Mouse (Mus musculus) 416B (cell line): Measurements from ENCODE around the gene Xiap.
"Not testable (repeated sequence)": the region's sequence is repeated elsewhere in the genome, so short reads cannot be mapped to it uniquely, and the experiment has no call there.

ENCODE experiments used
- DNase-seq: peaks from one replicate; pipeline ENCODE4 v3.0.0; 2011; ENCODE audit warnings: low read depth

The Xiap gene

DNA sequence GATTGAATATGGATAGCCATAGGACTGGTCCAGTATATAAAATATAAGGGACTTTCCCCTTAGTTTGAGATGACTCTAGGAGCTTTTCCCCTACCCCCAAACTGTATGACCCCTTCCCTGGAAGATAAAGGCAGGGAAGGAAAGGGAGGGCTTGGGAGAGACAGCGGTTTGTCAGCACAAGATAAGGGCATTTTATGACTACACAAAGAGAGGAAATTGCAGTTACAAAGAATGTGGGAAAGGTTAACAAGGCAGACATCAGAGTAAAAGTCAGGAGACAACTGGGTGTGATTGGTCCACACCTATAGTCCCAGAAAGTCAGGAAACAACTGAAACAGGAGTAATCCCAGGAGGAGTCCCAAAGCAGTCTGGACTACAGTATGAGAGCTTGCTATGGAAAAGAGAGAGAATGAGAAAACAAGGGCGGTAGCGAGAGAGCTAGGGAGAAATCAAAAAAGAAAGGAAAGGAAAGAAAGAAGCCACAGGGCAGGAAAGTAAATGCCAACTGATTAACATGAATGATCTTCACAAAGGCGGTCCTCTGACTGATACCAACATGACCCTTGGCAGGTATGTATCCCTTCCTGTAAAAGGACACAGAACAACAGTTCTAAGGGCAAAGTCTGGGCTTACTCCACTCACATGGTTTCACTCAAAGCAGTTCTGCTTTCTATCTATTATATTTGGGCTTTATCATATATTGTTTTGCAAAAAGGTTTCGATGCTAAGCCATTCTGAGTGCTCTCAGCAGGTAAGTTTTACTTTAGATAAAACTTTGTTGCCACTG is at the start of gene Xiap:
Gene Xiap (plus strand): TSS at position 398 of the 787 bp plus-strand sequence.
- no peak for DNase-seq

DNA sequence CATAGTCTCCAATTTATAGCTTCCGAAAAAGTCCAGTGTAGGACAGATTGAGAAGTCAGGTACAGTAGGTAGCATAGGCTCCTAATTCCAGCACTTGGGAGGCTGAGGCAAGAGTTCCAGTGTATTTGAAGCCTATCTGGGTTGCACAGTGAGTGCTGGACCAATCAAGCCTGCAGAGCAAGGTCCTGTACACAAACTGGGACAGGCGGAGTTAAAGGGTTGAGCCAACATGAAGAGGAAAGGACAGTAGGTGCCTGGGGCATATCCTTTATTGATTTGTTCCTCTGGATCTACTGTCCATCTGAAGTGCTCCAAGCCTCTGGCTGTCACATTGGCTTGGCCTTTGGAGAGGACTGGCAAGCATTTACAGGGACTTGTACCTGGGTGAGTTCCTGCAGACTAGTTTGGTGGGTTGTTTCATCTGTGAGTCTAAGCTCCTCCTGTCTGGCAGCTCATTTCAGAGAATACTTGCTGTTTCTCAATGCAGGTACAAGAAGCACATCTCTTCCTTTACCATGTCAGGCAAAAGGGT is 46.7 kb upstream of the Xiap start:
- DNase-seq, result no peak

DNA sequence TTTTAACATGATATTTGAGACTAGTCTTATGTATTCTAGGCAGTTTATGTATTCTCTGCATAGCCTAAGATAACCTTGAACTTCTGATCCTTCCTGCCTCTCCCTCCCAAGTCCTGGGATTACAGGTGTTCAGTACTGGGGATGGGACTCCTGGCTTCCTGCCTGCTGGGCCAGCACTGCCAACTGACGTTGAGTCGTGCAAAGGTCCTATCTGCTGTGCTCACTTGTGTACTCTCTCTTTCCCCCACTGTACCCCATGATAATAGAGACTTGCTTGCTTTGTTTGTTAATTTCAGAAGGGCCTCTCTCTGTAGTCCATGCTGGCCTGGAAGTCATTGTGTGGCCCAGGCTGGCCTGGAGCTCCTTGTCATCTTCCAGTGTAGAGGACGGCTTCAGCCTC is 45.7 kb upstream of the Xiap start:
- DNase-seq, result no peak

DNA sequence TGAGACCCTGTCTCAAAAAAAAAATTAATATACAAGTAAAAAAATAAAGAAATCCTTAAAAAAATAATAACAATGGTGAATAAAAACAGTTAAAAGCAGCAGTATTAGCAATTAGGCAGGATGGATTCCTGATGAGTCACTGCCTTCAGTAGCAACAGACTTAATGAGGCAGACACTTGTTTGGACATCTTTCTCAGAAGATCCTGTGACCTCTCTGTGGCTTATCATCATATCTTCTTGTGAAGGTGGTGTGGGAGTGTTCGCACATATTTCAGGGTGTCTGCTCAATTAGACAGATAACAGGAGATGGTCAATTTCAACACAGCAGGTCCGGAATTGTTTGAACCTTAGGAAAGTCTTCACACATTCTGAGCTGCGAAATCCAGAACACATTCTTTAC is 45.0 kb upstream of the Xiap start:
- DNase-seq, result peak; percentile 10

- peak; percentile 87 for DNase-seq
Observed at GRCm38 (mm10) chrX:42018030-42018429, 41.4 kb upstream of the Xiap start.

DNA sequence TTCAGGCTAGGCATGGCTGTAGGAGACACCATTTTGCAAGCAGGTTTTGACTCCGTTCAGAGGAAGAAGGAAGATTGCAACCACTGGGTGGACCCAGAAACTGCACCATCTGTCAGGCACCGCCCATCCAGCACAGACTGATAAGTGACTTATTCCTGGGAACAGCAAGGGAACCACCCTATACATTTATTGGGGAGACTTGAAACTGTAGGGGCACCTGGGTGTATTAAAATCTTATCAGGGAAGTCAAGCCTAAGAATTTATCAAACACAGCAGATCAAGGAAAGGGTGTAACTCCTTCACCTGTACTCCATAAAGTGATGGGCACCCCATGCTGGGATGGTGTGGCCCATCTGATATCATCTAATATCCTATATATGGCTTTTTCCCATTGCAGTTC is 40.0 kb upstream of the Xiap start:
- DNase-seq, result peak; percentile 5

GRCm38 (mm10) chrX:42025802-42026440 is 33.6 kb upstream of the Xiap start:
- DNase-seq, result not testable (repeated sequence)

GRCm38 (mm10) chrX:42026981-42027380 is 32.5 kb upstream of the Xiap start:
- not testable (repeated sequence) for DNase-seq

DNA sequence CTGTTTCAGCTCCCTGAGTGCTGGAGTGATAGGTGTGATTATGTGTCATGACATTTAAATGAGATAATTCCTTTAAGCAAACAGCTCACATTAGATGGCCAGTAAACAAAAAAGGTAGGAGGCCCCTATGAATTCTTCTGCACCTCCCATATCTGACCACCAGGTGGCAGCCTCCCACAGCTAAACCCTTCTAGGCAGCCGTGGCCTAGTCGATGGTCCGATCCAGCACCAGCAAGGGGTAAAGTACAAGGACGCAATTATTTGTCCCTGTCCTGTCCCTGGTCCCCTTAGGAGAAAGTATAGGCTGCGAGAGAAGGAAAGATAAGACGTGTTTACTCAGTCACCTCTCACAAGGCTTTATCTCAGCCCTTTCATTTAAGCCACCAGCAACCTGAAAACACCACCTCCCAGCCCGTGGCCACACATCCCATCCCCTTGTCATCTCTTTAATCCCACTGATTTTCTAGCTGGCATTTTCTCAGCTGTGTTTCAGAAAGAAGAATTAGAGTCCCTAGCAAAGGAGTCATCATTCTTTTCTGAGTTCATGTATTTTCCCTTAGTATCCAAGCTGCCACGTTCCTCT is 26.3 kb upstream of the Xiap start:
- DNase-seq, result peak; percentile 69

DNA sequence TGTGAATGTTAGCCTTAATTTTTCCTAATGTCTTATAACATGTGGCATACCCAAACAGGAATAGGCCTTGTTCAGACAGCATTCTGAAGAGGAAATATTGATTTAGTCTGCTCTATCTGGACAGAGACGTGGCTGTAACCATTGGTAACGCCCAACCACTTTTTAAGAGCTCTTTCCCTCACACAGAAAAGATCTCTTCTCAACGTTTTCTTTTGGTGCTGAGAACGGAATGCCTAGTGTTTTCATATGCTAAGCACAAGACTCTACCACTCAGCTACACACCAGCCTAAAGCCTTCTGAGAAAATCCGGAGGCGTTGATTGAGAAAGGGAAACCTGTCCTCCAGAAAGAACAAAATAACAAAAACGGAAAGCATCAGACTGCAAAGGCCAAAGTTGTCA is 25.6 kb upstream of the Xiap start:
- DNase-seq, result no peak

DNA sequence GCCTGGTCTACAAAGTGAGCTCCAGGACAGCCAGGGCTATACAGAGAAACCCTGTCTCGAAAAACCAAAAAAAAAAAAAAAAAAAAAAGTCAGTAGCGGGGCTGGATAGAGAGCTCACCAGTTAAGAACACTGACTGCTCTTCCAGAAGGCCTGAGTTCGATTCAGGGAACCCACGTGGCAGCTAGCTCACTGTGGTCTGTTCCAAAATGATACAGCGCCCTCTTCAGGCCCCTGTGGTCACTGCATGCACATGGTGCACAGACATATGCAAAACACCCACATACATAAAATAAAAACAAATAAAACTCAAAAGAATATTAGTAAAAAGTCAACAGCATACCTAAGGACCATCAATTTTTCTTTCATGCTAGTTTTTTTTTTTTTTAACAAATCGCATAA is 20.0 kb upstream of the Xiap start:
- DNase-seq, result no peak

GRCm38 (mm10) chrX:42044935-42045334 is 14.5 kb upstream of the Xiap start:
- DNase-seq, result no peak

- no peak for DNase-seq
Observed at GRCm38 (mm10) chrX:42050652-42051643, 8.5 kb upstream of the Xiap start.

DNA sequence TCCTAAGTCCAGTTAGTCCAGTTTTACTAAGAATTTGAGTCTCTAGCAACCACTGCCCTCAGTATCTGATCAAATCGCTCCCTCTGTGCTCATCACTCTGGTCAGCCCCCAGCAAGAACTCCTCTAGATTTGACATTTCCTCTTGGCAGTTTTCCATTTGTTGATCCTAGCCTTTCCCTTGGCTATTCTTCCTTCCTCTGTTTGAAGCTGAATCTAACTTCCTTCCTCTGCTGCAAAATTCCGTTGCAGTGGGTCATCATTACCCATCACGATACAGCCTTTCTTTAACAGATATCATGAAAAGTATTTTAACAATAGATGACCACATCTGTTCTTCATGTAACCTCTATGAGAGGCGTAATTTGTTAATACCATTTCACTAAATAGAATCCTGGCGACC is 2.5 kb upstream of the Xiap start:
- no peak for DNase-seq

DNA sequence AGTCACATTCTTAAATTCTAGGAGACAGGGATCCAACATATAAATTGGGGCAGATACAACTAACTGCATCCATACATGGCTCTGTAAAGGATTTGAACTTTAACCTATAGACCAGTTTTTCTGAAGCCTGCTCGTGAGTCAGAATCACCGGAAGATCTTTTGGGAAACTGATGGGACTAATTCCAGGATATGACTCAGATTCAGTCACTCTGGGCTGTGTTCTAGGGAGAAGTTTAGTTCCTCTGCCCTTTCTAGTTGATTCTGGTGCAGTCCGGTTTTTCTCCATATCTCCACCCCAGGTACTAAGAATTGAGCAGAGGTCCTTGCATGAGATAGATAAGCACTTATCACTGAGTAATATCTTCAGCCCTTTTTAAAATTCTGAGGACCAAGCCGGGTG is 1.6 kb upstream of the Xiap start:
- DNase-seq, result peak; percentile 85

DNA sequence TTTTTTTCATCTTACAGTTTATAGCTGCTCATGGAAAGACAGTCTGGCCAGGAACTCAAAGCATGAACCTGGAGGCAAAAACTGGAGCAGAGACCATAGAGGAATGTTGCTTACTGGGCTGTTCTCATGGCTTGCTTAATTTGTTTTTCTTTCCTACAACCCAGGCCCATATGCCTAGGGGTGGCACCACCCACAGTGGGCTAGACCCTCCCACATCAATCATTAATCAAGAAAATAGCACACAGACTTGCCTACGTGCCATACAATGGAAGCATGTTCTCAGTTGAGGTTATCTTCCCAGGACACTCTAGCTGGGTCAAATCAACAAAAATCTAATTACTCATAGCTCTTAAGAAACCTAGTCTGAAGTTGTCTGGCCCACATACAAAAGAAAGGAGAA is 4.1 kb downstream of the Xiap start:
- no peak for DNase-seq

DNA sequence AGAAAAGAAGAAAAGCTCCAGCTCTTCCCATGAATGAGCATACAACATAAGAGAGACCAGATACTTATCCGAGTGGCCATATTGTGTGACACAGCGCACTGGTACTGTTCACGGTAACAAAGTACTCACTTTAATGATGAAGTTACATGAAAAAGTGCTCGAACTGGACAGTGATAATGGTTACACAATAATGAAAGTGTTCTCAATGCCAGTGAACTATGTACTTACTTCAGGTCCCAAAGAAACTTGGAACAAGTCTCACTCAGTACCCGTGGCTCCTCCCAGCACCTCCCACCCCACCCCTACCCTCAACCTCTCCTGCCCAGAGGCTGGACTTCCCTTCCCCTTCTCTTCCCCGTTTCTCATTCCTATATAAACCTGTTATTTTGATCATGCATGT is 5.6 kb downstream of the Xiap start:
- DNase-seq, result no peak

DNA sequence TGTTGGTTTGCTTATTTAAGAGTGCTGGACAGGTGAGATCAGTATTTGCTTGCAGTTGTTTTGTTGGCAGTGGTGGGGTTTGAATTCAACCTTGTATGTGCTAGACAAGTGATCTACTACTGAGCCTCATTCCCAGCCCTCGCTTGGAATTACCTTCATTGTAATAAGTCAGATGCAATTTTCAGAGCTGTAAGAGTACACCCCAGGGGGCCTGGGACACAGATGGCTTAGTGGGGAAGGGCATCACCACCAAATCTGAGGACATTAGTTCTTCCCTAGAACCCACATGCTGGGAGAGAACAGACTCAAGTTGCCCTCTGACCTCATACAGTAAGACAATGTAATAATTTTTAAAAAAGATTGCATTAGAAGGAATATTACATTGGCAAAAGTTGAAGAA is 7.3 kb downstream of the Xiap start:
- no peak for DNase-seq

DNA sequence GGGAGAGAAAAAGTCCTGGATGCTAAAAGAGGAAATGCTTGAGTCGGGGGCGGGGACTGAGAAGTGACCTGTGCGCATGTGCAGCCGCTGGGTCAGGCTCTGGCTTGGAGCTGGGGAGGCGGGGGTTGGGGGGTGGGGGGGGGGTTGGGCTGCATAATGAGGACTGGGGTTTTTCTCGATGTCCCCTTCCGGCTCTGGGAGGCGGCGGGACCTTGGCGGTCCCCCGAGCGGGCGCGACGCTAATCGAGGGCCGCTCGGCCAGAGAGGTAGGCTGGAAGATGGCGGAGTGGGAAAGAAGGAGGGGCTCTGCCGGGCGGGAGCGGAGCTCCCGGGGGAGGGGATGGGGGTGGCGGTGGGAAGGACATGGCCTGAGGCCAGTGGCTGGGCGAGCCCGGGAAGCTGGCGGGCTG is 8.3 kb downstream of the Xiap start:
- no peak for DNase-seq

GRCm38 (mm10) chrX:42068201-42068874 is 8.9 kb downstream of the Xiap start:
- peak; percentile 92 for DNase-seq

DNA sequence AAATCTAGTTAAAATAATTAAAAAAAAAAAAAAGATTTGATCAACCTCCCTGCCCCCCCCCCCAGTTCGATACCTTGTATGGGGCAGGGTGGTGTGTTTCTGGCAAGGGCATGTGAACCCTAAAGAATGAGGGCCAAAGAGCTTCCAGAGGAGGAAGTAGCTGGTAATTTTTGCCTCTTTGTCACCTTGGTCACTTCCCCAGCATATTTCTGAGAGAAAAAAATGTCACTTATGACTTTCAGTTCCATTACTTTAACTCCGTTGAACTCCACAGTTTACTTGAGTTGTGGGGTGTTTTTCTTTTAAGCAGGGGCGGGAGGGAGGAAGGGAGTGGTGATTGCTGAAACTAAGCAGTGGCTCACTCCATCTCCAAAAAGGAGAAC is 9.4 kb downstream of the Xiap start:
- DNase-seq, result peak; percentile 73
